ENCODE assay signal across 8 mouse cellular contexts in genomic region chr15:3995448-3996266, GRCm38 (mm10). TPM values are rescaled to one million over a fixed set of nuclear protein-coding genes. Genes with fewer than 3 reads are reported as not detected.
A peak's percentile ranks its signal among the peaks of the same experiment; 100 is the strongest.
DNase-seq lines count a peak whose midpoint lies in the region; ATAC-seq and TF ChIP-seq lines count a peak whose summit lies in the region.

TSS of gene AW549877 (minus strand) at chr15:3995744.

- under 1% methylated on average over 58 of the region's 61 CpGs for whole genome bisulfite sequencing in forebrain, embryonic 13.5 days
- WGBS in large intestine, adult 2 months: under 1% methylated on average over 61 of the region's 61 CpGs
- WGBS in liver, postnatal 0 days (ENCODE audit: insufficient replicate concordance): under 1% methylated on average over 57 of the region's 61 CpGs
- under 1% methylated on average over 59 of the region's 61 CpGs for WGBS in neural tube, embryonic 14.5 days

- H3K4me2 ChIP-seq in forebrain, embryonic 13.5 days: peak within 1 kb of the TSS; percentile 68
- peak within 1 kb of the TSS; percentile 83 for H3K4me2 ChIP-seq in liver, postnatal 0 days (ENCODE audit: low read depth, low read length)
- peak within 1 kb of the TSS; percentile 78 for H3K4me2 ChIP-seq in neural tube, embryonic 14.5 days (ENCODE audit: low read depth, low read length)

- peak within 1 kb of the TSS; percentile 96 for H3K4me3 ChIP-seq in E14TG2a.4 (replicated peaks; ENCODE audit: low read length)
- peak within 1 kb of the TSS; percentile 76 for H3K4me3 ChIP-seq in forebrain, embryonic 13.5 days
- peak within 1 kb of the TSS; percentile 70 for H3K4me3 ChIP-seq in liver, postnatal 0 days (ENCODE audit: low read depth, low read length)
- H3K4me3 ChIP-seq in neural tube, embryonic 14.5 days (ENCODE audit: low read depth, low read length): peak within 1 kb of the TSS; percentile 82

- TF ChIP-seq EP300 in liver, postnatal 0 days (IDR thresholded peaks at IDR 0.05; ENCODE audit: low read depth): peak; percentile 78

- no peaks in the 10 kb centered on the region for H3K9me3 ChIP-seq in E14TG2a.4 (ENCODE audit: low read length)
- no peaks in the 10 kb centered on the region for H3K9me3 ChIP-seq in forebrain, embryonic 13.5 days (replicated peaks)
- no peaks in the 10 kb centered on the region for H3K9me3 ChIP-seq in liver, postnatal 0 days (ENCODE audit: low read length)
- no peaks in the 10 kb centered on the region for H3K9me3 ChIP-seq in neural tube, embryonic 14.5 days (ENCODE audit: control insufficient read depth, low read length)

- no peaks in the 10 kb centered on the region for H3K27me3 ChIP-seq in E14TG2a.4 (ENCODE audit: insufficient read depth, low read length)
- H3K27me3 ChIP-seq in forebrain, embryonic 13.5 days: no peaks in the 10 kb centered on the region
- H3K27me3 ChIP-seq in liver, postnatal 0 days (ENCODE audit: insufficient read depth, low read length): no peaks in the 10 kb centered on the region
- H3K27me3 ChIP-seq in neural tube, embryonic 14.5 days (ENCODE audit: control insufficient read depth, insufficient read depth, low read length): no peaks in the 10 kb centered on the region

- ATAC-seq in forebrain, embryonic 13.5 days: peak; percentile 99
- ATAC-seq in liver, postnatal 0 days: peak; percentile 98
- ATAC-seq in neural tube, embryonic 14.5 days (ENCODE audit: low read depth): peak; percentile 100

- TF ChIP-seq CTCF in E14TG2a.4 (conservative IDR thresholded peaks at IDR 0.05; ENCODE audit: low read length): no peak
- TF ChIP-seq CTCF in liver, postnatal 0 days (IDR thresholded peaks at IDR 0.05; ENCODE audit: low read depth): 0 out of 2 replicates have a peak, but pooled peaks have one; percentile 8

- peak within 1 kb of the TSS; percentile 79 for H3K9ac ChIP-seq in forebrain, embryonic 13.5 days
- H3K9ac ChIP-seq in liver, postnatal 0 days (replicated peaks): peak within 1 kb of the TSS; percentile 82
- H3K9ac ChIP-seq in neural tube, embryonic 14.5 days (replicated peaks; ENCODE audit: low read depth, low read length): peak within 1 kb of the TSS; percentile 81

- H3K4me1 ChIP-seq in E14TG2a.4 (replicated peaks; ENCODE audit: low read depth, low read length): peaks cover 39% of the 10 kb centered on the region
- H3K4me1 ChIP-seq in forebrain, embryonic 13.5 days: peaks cover 16% of the 10 kb centered on the region; the same call in 1 of the 2 replicates
- peaks cover 5% of the 10 kb centered on the region; the same call in 1 of the 2 replicates for H3K4me1 ChIP-seq in liver, postnatal 0 days (ENCODE audit: insufficient read depth)
- H3K4me1 ChIP-seq in neural tube, embryonic 14.5 days (ENCODE audit: control insufficient read depth, insufficient read depth, low read length): peaks cover 9% of the 10 kb centered on the region; the same call in 1 of the 2 replicates

- H3K36me3 ChIP-seq in E14TG2a.4 (ENCODE audit: insufficient read depth, low read length): peaks cover 19% of the 10 kb centered on the region
- peaks cover 14% of the 10 kb centered on the region for H3K36me3 ChIP-seq in forebrain, embryonic 13.5 days (ENCODE audit: poor library complexity, severe bottlenecking)
- peaks cover 14% of the 10 kb centered on the region for H3K36me3 ChIP-seq in liver, postnatal 0 days (replicated peaks; ENCODE audit: insufficient read depth, low read length)
- H3K36me3 ChIP-seq in neural tube, embryonic 14.5 days (ENCODE audit: control insufficient read depth, insufficient read depth, low read length): 0 out of 2 replicates have a peak, but pooled peaks cover 13% of the 10 kb centered on the region

- intact Hi-C loops in heart, postnatal 10 days (cut with DNase I): loop anchor here (1.0 to 5.0 kb wide), 3 partner anchors 16 to 47 kb away; partner anchors contain the start of genes Fbxo4 and Oxct1

- peak; percentile 98 for DNase-seq in c-Kit-positive CD71-positive TER-119-positive erythroid progenitor cells, embryonic 14.5 days (ENCODE audit: low spot score)
- DNase-seq in heart, postnatal 10 days: peak; percentile 98 to 99
- DNase-seq in large intestine, adult 2 months (ENCODE audit: low read depth, low spot score): peak; percentile 96
- peak; percentile 98 for DNase-seq in liver, postnatal 0 days
- DNase-seq in testis, postnatal 10 days (ENCODE audit: low spot score): peak; percentile 99

- peak within 1 kb of the TSS; percentile 84 for H3K27ac ChIP-seq in forebrain, embryonic 13.5 days
- H3K27ac ChIP-seq in liver, postnatal 0 days (ENCODE audit: low read depth): peak within 1 kb of the TSS; percentile 95
- peak within 1 kb of the TSS; percentile 88 for H3K27ac ChIP-seq in neural tube, embryonic 14.5 days (ENCODE audit: low read depth, low read length)

RNA-seq across cellular contexts. Expression of gene AW549877, which starts in this region (rescaled TPM):
- 36.6 and 40.4 TPM in 2 replicates for polyA plus RNA-seq in forebrain, embryonic 13.5 days (2015; fragmentation: Nextera tagmentation; extraction: Ambion mirVana)
- total RNA-seq in heart, postnatal 10 days (2021): 10 to 100 TPM; 24.7 to 25.4 TPM
- polyA plus RNA-seq in large intestine, adult 2 months (2012; rRNA removed): 5.8 and 7.8 TPM in 2 replicates
- polyA plus RNA-seq in liver, postnatal 0 days (2015; fragmentation: Nextera tagmentation; extraction: Ambion mirVana): 5.4 and 5.7 TPM in 2 replicates
- polyA plus RNA-seq in neural tube, embryonic 14.5 days (2014; fragmentation: Nextera tagmentation; extraction: Ambion mirVana): 57.8 and 64.2 TPM in 2 replicates

Comparison
In these comparisons a context has a peak if more than half of its experiments do, and no peak if none do; other contexts are left out.
1. Peak in every context shown above with its lines: DNase-seq, ATAC-seq, H3K4me3 ChIP-seq and H3K27ac ChIP-seq.